Mouse (Mus musculus) lung, adult 2 months (tissue): ENCODE data around the gene Tmem236.

Experiments used
- CTCF ChIP-seq: fragments of 200-500 bp; IDR thresholded peaks from 2 replicates; pipeline ENCODE4 v1.5.1; 2011; ENCODE audit warnings: mild to moderate bottlenecking, low read length, control low read depth; ENCODE audit not compliant: insufficient read depth
- POLR2A ChIP-seq: fragments of 200-500 bp; IDR thresholded peaks from 2 replicates; pipeline ENCODE4 v1.6.1; 2011; ENCODE audit warnings: low read depth, mild to moderate bottlenecking, control low read depth, low read length, borderline replicate concordance; ENCODE audit errors: extremely low read depth

DNA sequence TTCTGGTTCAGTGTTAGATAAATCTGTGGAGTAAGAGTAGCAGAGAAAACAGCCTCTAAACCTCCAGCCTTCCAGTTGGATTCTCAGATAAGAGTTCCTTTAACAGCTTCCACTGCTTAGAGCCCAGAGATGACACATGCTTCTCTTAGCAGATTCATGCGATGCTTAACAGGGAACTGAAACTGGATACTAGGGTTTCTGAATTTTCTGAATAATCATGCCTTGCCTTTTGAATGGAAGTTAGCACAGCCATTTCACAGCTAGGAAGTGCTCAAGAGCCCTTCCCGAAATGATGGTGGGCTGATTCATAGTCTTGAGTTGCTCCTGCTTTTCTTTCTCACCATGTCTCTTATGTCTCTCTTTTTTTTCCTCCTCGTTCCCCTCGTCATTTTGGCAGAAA lies 32.5 kb downstream of the Tmem236 start:
- TF ChIP-seq CTCF, result no peak
- TF ChIP-seq POLR2A, result no peak
